Mouse (Mus musculus) liver, embryonic 14.5 days (tissue): Measurements from ENCODE around the gene Slc9a2.
"Not testable (repeated sequence)": the region's sequence is repeated elsewhere in the genome, so short reads cannot be mapped to it uniquely, and the experiment has no call there.

ENCODE experiments used
- CTCF ChIP-seq: IDR thresholded peaks from 2 replicates; pipeline ENCODE4 v1.5.1; 2016; ENCODE audit warnings: antibody characterized with exemption, low read depth, control low read depth
- EP300 ChIP-seq: IDR thresholded peaks from 2 replicates; pipeline ENCODE4 v1.6.1; 2016; ENCODE audit warnings: antibody characterized with exemption, low read depth

GRCm38 (mm10) chr1:40667442-40667841, 12.9 kb upstream of the Slc9a2 start:
- TF ChIP-seq CTCF, EP300: not testable (repeated sequence)
